Mouse (Mus musculus) MN1 (cell line): ENCODE measurements around the gene Tmem39a.

Experiments used
- DNase-seq: peaks from one replicate; pipeline ENCODE4 v3.0.0-alpha.2; 2016; ENCODE audit warnings: low spot score

Gene Tmem39a

DNA sequence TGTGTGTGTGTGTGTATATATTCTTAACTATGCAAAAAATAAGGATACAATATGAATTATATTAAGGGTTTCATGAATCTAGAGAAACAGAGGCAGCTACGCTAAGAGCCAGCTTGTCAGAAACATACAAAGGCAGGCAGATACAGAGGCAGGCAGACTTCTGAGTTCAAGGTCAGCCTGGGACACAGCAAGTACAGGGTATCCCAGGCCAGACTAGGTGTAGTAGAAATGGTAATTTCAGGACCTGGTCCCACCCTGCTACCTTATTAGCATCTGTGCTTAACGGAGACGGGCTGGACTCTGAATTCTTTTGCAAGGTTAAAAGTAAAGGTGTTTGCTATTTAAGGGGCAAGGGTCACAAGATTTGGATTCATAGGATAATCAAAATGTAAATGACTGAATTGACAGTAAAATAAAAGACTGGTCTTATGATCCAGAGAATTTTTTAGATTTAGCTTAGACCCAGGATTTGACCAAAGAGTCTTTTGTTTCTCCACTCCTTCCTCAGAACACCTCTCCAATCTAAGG lies at the start of gene Tmem39a:
Tmem39a (plus strand) TSS at position 478 of the 528 bp plus-strand sequence.
- DNase-seq = no peak

DNA sequence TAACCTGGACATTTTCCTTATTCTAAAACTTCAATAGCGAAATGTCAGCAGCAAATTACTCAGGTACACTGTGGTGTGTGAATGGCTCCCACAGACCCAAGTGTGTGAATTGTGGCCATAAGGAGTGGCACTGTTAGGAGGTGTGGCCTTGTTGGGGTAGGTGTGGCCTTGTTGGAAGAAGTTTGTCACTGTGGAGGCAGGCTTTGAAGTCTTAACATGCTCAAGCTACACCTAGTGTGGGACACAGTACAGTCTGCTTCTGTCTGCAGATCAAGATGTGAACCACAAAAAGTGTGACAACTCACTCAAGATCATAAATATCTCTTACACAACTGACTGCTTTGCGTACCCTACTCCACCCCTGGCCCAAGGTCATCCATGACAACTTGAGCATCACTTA lies 47.7 kb upstream of the Tmem39a start:
- no peak for DNase-seq

DNA sequence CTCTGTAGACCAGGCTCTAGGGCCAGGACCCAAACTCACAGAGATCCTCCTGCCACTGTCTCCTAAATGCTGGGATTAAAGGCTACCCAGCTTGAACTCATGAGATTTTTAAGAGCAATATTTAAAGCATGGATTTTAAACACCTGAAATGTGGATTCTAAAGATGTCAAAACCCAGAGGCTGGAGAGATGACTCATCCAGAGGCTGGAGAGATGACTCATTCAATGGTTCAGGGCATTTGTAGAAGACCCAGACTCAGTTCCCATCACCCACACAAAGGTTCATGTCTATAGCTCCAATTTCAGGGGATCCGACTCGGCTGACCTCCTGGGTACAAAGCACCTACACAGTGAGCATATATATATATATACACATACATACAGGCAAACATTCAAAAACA lies 39.4 kb upstream of the Tmem39a start:
- DNase-seq = peak; percentile 12

DNA sequence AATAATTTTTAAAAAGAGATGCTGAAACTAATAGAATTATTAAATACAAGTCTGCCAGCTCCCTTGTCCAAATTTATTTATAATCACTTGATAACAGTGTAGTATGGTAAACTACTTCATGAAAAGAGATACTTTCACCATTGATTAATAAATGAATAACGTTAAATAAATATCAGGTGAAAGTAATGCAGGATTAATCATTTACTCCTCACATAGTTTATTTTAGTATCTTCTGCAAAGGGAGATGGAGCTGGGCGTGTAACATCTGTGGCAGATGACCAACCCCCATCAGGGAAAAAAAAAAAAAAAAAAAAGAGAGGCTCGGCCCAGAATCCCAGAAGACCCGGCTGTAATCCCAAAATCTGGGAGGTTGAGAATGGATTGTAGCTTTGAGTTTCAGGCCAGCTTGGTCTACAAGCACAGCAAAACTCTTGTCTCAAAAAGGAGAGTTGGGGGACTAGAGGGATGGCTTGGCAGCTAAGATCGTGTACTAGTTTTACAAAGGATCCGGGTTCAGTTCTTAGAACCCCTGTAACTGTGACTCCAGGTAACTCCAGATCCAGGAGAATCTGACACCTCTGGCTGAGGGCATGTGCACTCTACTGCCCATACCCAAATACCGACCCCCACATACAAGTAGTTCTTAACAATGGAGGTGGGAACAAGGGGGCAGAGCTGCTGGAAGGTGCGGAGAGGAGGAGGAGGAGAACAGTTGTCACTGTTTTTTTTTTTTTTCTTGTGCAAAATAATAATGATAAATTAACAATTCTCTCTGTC lies 37.1 kb upstream of the Tmem39a start:
- peak; percentile 9 for DNase-seq

DNA sequence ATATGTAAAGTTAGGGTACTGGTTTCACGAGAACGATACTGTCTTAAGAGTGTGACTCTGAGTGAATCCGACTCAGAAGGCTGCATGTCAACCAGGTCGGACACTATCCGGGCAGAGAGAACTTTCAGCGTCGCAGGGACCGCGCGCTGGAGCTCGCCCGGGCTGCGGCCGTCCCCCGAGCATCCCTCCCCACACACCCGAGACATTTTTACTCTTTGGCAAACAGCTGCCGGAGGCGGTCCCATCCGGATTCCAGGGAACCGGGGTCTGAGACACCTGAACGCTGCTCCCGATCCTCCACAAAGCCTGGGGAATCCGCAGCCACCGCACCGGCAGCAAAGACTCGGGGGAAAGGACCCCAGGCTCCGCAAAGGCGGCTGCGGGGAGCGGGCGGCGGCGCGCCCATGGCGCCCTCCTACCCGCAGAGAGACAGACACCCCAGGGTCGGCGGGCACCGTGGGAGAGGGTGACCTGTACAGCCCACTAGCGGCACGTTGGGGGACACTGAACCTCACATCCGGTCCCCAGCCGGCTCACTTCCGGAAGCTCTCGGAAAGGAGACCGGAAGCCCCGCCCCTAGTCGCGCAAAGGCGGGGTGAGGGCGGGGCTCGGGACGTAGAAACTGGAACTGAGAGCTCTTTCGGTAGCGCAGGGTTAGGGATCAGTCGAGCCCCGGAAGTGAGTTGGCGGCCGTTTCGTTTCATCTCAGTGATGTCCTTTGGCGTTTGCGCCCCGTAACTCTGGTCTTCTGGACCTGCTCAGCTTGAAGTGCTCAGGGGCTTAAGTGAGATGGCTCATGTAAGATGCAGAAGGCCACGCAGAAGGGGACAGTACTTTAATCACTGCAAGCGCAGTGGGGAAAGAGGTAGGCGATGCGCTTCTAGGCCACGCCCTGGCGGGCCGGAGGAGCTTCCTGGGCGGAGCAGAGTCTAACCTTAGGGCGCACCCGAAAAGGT lies 36.1 kb upstream of the Tmem39a start, which contains the start of gene Timmdc1:
Timmdc1 (minus strand) TSS at position 535 of the 956 bp plus-strand sequence.
- DNase-seq = peak; percentile 94

DNA sequence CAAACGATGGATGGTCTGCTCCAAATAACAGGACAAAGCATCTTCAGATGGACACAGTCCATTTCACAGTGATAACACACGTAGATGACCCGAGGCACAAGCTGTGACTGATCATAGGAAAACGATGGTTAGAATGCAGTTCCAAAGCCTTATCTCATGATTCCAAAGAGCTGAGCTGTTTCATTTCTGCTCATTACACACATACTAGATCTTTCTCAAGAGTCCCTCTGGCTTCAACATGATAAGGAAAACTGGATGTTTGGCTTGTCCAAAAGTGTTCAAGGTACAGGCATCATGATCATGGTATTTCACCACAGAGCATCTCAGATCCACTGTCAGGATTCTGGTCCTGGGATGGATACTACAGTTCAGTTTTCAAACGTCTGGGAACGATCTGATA lies 32.2 kb upstream of the Tmem39a start:
- no peak for DNase-seq

DNA sequence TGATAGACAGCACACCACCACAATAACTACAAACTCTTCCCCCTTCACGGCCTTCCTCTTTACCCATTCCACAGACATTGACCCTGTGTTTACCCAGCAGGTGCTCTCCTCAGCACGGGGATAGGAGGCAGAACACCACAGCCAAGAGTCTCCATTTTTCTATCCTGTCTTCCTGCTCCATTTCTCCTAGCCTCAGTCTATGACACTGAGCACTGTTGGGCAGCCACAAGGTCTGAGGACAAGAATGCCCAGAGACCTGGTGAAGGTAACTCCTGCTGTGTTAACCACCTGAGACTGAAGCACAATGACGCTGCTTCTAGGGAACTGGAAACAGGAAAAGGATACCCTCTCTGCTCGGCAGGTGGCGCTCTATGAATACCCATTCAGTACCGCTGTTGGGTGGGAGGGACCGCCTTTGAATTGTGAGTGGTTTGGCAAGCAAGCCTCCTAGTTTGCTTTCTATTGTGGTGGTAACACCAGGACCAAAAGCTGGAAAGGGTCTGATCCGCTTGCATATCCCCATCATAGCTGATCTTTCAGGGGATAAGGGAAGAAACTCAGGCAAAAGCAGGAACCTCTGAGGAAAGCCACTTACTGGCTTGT lies 21.9 kb upstream of the Tmem39a start:
- peak; percentile 33 for DNase-seq

DNA sequence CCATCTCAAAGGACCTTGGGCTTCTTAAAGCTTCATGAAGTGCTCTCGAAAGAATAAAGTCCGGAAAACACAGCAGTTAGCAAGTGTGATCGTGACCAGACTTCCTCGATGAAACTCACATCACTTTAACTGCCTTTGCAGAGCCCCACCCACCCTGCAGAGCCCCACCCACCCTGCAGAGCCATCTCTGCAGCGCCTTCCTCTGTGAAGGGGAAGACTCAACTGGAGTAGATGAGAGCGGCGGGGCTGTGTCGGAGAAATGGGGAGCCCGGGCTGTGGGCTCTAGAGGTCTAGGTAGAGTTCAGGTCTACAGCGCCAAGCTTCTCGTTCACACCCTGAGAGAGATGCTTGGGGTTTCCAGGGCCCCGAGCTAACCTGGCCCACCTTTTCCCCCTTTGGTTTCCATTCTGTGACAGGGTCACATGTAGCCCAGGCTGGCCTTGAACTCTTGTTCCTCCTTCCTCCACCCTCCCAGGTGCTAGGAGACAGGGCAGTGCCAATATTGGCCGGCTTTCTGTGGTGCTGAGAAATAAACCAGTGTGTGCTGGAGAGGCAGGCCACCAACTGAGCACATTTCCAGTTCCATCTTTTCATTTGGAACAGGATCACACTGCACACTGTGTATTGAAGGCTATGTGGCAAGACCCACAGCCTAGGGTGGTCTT lies 19.6 kb upstream of the Tmem39a start:
- DNase-seq = no peak

DNA sequence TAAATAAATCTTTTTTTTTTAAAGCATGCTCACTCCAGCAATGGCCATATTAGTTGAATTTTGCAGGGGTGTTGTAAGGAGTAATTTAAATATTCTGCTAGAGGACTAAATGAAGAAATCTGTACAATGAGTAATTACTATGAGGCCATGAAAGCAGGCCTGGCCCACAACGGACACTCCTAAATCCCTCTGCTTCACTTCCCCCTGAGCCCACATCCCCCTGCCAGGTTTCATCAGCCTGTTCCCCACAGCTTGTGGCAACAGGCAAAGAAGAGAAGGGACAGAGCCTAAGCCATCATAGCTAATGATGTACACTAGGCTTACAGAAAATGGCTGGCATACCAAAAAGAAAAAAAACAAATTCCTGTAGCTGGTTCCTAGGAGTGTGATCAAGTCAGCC lies 10.5 kb upstream of the Tmem39a start:
- DNase-seq = no peak

DNA sequence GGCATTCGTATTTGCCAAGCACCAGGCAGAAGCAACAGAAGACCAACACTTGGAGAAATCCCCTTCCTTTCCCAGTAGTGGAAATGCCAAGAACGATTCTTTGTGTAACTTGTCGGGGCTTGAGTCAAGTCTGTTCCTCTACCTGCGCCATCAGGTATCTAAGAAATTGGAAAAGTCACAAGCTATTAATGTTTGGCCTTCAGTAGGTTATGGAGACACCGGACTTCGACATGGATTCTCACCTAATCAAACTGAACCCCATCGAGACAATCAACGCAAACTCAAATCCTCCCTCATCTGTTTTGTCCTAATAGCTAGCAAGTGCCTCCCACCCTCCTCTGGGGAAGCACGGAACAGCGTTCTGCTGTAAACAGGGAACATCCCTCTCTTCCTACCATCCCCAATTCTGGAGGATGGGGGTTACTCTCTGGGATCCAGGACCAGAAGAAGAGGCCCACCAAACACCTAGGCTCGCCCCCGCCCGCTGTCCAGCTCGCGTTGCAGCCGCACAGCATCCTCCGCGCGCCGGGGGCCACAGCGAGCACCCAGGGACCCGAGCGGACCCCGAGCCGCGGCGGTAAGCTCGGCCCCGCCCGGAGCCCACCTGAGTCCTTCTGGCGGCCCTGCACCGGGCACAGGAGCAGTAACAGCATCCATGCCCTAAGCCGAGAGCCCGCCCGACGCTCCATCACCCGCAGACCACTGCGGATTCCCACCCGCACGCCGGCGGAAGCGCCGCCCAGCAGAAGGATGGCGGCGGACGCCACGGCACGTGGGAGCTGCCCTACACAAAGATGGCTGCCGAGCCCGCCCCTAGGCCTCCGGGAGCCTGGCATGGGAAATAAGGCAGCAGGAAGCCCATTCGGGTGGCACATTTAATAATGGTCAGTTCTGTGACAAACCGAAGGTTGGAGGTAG lies 8.8 kb upstream of the Tmem39a start, which contains the start of gene Poglut1:
Poglut1 (minus strand) TSS at position 780 of the 918 bp plus-strand sequence.
- peak; percentile 79 for DNase-seq

DNA sequence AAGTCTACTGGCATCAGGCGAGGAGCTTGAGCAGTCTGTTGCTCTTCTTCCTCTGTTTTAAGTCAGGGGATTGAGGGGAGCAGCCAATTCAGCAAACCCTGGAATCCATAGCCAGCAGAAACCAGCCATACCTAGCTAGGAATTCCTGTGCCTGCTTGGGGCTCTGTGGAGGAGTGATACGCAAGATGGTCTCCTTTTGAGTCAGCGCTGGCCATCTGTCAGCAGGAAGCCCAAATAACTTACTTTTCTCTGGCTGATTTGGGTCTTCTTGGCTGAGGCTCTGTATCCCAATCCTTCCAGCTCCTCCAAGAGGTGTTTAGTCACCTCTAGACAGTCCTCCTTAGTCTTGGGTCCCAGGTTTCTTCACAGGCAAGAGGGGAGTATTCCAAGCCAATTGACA lies 2.5 kb upstream of the Tmem39a start:
- no peak for DNase-seq

DNA sequence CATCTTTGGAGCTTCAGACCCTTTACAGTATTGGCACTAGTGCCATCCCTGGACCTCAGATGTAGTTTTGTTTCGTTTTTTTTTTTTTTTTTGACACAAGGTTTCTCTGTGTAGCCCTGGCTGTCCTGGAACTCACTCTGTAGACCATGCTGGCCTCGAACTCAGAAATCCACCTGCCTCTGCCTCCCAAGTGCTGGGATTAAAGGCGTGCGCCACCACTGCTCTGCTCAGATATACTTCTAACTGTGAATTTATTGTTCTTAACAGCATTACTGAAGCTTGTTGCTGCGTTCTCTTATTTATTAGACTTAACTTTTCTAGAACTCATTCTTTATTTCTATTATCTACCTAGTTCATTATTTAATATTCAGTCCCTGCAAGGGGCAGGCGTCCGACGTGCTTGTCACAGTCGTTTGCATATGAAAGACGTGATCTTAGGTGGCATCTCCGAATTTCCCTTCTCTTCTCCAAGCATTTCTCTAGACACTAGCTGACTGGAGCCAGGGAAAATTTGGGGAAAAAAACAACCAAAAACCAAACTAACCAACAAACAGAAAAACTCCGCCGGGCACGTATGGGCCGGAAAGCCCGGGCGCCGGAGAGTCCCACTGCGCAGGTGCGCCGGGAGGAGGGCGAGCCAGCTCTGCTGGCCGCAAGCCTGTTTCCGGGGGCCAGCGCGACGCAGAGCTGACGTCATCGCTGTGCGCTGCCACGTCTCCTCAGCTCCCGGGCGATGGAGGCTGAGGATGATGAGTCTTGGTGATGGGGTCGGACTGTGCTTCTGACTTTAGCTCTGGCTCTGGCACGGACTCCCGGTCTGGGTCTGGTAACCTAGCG lies 3.9 kb downstream of the Tmem39a start:
- peak; percentile 94 for DNase-seq

DNA sequence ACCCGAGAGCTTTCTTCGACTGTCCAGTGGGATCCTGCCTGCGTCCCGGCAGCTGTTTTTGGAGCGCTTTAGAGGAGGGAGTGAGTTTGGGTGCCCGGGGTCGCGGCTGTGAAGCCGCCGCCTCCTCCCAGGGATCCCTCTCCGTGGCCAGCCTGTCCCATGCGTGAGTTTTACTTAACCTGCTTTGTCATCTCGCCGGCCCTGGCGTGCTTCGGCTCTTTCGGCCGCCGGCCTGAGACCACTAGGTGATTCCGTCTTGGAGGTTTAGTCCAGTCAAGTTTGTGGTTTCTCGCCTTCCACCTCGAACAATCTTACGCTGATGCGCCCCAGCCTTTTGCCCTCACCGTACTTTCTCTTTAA lies 4.5 kb downstream of the Tmem39a start:
- no peak for DNase-seq

DNA sequence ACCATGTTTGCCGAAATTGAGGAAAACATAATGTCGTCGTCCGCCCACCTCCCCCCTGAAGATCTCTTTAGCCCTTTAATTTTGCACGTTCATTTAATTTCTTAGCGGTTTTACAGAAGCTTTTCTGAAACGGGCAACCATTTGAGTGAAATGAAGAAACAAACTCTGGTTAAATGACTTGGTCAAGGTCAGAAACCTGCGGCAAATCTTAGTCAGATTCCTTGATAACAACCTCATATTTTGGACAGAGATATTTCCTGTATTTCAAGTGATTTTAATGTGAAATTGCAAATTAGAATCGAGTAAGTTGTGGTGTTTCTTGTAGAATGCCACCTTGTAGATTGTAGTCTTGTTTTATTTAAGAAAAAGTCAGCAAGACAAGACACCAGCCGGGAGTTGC lies 5.0 kb downstream of the Tmem39a start:
- no peak for DNase-seq

DNA sequence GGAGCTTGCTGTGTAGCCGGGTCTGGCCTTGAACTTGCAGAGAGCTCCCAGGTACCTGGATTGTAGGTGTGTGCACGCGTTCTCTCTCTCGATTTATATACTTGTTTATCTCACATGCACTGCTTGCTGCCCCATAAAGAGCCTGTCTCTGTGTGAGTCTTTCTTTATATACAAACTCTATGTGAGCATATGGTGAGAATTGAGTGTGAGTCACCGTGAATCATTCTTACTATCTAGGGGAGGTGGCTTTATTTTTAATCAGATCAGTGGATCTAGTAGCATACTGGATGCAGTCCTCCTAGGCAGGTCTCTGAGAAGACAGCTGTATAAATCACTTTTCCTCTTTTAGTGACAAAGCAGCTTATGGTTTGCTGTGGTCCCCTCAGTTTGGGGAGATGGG lies 9.7 kb downstream of the Tmem39a start:
- peak; percentile 8 for DNase-seq

DNA sequence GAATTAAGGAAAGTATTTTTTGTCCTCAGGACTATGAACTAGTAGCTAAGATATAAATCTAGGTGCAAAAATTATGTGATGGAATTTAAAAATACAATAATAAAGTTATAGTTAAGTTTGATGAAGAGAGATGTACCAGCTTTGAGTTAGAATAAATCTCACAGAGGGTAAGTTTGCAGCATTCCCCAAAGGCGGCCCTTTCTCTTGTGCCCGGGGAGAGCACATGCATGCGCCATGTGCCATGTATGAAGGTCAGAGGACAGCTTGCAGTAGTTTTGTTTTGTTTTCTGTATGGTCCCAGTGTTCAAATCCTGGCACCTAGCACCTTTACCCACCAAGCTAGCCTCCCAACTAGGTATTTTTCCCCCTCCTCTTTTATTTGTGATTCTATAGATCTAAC lies 13.0 kb downstream of the Tmem39a start:
- no peak for DNase-seq

DNA sequence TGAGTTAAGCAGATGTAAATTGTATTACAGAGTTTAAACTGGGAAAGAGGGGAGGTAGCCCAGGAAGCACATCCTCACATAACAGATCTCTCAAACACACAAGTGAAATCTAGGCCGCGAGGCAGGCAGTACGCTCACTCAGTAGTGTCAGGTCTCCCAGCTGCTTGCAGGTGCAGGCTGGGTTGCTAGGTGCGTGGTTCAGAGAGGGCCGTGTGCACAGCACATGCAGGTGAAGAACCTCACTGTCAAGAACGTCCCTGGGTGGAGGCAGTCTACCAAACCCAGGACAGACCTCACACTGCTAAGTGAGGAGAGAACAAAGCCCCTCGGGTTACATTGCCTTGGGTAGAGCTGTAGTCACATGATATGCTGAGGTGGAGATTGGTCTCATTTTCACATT lies 26.3 kb downstream of the Tmem39a start:
- DNase-seq = no peak

DNA sequence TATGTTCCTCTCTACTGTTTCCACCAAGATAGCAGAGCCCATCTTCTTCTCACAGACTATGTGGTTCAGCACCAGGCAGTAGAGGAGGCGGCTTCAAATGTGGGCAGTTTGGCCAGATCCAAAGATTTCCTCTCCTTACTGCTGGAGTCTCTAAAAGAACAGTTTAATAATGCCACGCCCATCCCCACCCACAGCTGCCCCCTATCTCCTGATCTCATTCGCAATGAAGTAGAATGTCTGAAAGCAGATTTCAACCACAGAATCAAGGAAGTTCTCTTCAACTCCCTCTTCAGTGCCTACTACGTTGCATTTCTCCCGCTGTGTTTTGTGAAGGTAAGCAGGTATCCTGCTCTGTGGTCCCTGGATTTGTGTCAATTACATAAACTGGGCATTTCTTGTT lies 26.7 kb downstream of the Tmem39a start:
- no peak for DNase-seq

DNA sequence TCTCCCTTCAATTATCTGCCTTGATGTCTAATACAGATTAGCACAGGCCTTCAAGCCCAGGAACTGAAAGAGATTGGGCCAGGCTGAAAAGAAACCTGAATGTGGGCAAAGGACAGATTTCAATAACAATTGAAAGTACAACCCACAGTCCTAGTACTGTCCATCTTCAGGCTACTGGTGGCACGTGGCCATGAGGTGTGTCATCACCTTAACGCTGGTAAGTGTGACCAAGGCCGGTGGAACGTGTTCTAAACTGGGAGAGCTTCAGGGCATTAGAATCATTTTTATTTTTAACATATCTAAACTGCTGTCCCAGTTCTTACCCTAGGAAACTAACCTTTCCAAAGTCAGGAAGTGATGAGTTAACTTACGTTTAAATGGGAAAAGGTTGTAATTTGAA lies 28.7 kb downstream of the Tmem39a start:
- no peak for DNase-seq

DNA sequence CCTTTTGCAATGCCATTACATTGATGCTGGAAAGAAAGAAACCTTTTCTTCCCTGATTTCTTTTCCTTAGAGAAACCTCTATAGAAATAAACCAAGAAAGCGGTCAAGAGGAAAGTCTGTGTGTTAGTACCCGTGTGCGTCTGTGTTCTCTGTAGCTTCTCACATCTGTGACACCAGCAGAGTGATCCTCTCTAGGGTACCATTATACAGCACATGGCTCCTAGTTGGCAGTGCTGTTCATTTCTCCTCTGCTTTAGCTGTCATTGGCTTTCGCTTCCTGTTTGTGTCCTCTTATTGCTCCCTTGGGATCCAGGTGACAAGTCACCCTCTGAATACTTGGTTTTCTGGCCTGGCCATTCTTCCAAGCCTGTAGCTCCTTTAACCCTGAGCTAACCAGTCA lies 29.1 kb downstream of the Tmem39a start:
- no peak for DNase-seq
